Mouse (Mus musculus) hindbrain, postnatal 0 days (tissue): ENCODE measurements around the gene Cers2. TPM values are rescaled to one million over a fixed set of nuclear protein-coding genes. Genes with fewer than 3 reads are reported as not detected.

Experiments
- ATAC-seq: fragments of 200-750 bp; cut with Nextera tagmentation; 2 replicates; pipeline ENCODE4 v1.8.0; 2017; ENCODE audit warnings: mild to moderate bottlenecking, moderate TSS enrichment, moderate library complexity
- DNase-seq: peaks from one replicate; pipeline ENCODE4 v3.0.0-alpha.2; 2015; ENCODE audit warnings: low spot score
- H3K27ac ChIP-seq: fragments of 300-500 bp; sonication (generic); 2 replicates; pipeline ENCODE4 v1.5.1; 2014; ENCODE audit warnings: mild to moderate bottlenecking
- H3K27me3 ChIP-seq: fragments of 300-500 bp; sonication (generic); 2 replicates; pipeline ENCODE4 v1.6.1; 2014; ENCODE audit warnings: low read length, mixed read lengths; ENCODE audit not compliant: insufficient read depth
- H3K36me3 ChIP-seq: fragments of 300-500 bp; sonication (generic); 2 replicates; pipeline ENCODE4 v1.6.1; 2014; ENCODE audit warnings: low read length, mixed read lengths; ENCODE audit not compliant: insufficient read depth
- H3K4me1 ChIP-seq: fragments of 300-500 bp; sonication (generic); 2 replicates; pipeline ENCODE4 v1.6.1; 2014; ENCODE audit warnings: antibody characterized with exemption, low read length, mixed read lengths; ENCODE audit not compliant: insufficient read depth
- H3K4me2 ChIP-seq: fragments of 300-500 bp; sonication (generic); 2 replicates; pipeline ENCODE4 v1.6.1; 2014; ENCODE audit warnings: low read depth, mild to moderate bottlenecking, low read length, moderate library complexity, mixed read lengths
- H3K4me3 ChIP-seq: fragments of 300-500 bp; sonication (generic); 2 replicates; pipeline ENCODE4 v1.5.1; 2014; ENCODE audit warnings: low read length
- H3K9ac ChIP-seq: fragments of 300-500 bp; sonication (generic); replicated peaks from 2 replicates; pipeline ENCODE4 v1.6.1; 2014; ENCODE audit warnings: mild to moderate bottlenecking, low read length, moderate library complexity, mixed read lengths
- H3K9me3 ChIP-seq: fragments of 300-500 bp; sonication (generic); 2 replicates; pipeline ENCODE4 v1.6.1; 2016; ENCODE audit warnings: low read length, mixed read lengths
- CTCF ChIP-seq: IDR thresholded peaks from 2 replicates; pipeline ENCODE4 v1.5.1; 2016; ENCODE audit warnings: antibody characterized with exemption, control low read depth, low read depth
- WGBS: fragments of 180-500 bp; shearing (Covaris S2); extraction: QIAGEN DNeasy Blood & Tissue Kit; methylation state at CpG from one replicate; pipeline ENCODE4 v1.1.7; 2014; 5-methylcytosine and 5-hydroxymethylcytosine counted together
- polyA plus RNA-seq: library from polyadenylated mRNA; unstranded; fragments of >200 nt; fragmentation: Nextera tagmentation; extraction: Ambion mirVana; gene quantifications from 2 replicates; pipeline ENCODE4 v1.2.1, GENCODE M21; 2015
- total RNA-seq: library from RNA; depleted of rRNA; stranded (reverse); fragments of >200 nt; gene quantifications from 2 replicates; pipeline ENCODE4 v1.2.3, GENCODE M21; 2014

The Cers2 gene
- total and polyA plus RNA-seq, 2 experiments from 2014 or later, result 64.0 to 87.4 TPM

DNA sequence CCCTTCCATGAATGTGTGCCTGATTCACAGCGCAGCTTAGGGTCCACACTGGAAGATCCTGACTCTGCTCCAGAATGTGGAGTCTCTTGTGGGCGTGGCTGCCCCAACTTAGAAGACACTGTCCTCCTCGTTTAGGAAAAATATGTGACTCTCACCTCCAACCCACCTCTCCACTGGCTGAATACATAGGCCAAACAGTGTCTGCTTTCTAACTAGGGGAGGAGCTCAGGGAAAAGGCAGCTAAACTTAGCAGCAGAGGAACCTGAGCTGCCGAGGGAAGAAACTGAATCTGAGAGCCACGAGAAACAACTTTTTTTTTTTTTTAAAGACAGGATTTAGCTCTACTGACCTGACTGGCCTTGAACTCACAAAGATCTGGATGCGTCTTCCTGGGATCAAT lies 39.4 kb upstream of the Cers2 start:
- Histone ChIP-seq H3K9ac (no peak overlapping the region), H3K27me3 (no peaks in the 10 kb centered on the region), H3K36me3 (0 out of 2 replicates have a peak, but pooled peaks cover 3% of the 10 kb centered on the region), H3K4me2 (no peak overlapping the region), H3K4me3 (no peak overlapping the region), H3K27ac (no peak overlapping the region), H3K4me1 (no peaks in the 10 kb centered on the region), H3K9me3 (no peaks in the 10 kb centered on the region)
- TF ChIP-seq CTCF, result no peak
- WGBS, result 79% methylated on average over 6 of the region's 6 CpGs
- DNase-seq (no peak), ATAC-seq (no peak)

DNA sequence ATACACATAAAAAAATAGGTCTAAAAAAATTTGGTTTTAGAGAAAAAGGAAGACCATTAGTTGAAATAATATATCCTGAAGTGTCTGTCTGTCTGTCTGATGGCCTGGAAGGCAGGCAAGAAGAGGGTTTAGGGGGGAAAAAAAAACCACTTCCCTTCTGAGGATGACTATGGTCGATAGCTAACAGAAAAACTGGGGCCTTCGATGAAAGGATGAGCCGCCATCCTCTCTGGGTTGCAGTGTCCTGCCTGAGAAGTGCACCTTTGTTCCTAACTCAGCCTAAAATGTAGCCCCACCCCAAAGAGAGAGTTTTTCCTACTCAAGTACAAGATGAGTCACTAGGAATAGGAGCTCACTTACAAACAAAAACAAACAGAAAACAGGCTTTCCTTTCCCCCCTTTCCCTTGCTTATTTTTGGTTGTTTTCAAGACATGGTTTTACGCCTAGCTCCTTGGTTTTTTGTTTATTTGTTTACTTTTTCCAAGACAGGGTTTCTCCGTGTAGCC lies 38.1 kb upstream of the Cers2 start:
- Histone ChIP-seq H3K4me1 (no peaks in the 10 kb centered on the region), H3K27ac (no peak overlapping the region), H3K27me3 (no peaks in the 10 kb centered on the region), H3K4me3 (no peak overlapping the region), H3K9me3 (no peaks in the 10 kb centered on the region), H3K9ac (no peak overlapping the region), H3K4me2 (no peak overlapping the region), H3K36me3 (0 out of 2 replicates have a peak, but pooled peaks cover 3% of the 10 kb centered on the region)
- DNase-seq (no peak), ATAC-seq (no peak)
- no peak for TF ChIP-seq CTCF
- 84% methylated on average over 5 of the region's 5 CpGs for WGBS

DNA sequence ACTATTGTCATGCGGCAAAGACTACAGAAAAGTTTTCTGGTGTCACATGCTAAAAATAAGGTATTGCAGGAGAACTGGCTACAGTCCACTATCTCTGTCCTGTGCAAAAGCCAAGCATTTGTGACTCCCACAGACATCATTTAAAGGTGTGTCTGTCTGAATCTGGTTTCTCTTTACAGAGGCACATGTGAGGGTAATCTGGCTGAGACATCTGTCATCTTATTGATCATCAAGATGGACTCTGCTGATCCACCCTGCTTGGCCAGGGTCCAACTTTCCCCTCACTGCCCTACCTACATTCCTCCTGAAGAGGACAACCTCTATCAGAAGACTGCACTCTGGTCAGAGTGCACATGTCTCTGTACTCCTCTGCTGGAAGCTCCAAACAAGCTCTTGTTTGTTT lies 37.4 kb upstream of the Cers2 start:
- DNase-seq (no peak), ATAC-seq (no peak)
- 82% methylated on average over 1 of the region's 1 CpGs for WGBS
- Histone ChIP-seq H3K27ac (no peak overlapping the region), H3K4me2 (no peak overlapping the region), H3K9me3 (no peaks in the 10 kb centered on the region), H3K4me3 (no peak overlapping the region), H3K9ac (no peak overlapping the region), H3K27me3 (no peaks in the 10 kb centered on the region), H3K36me3 (0 out of 2 replicates have a peak, but pooled peaks cover 1% of the 10 kb centered on the region), H3K4me1 (no peaks in the 10 kb centered on the region)
- no peak for TF ChIP-seq CTCF

DNA sequence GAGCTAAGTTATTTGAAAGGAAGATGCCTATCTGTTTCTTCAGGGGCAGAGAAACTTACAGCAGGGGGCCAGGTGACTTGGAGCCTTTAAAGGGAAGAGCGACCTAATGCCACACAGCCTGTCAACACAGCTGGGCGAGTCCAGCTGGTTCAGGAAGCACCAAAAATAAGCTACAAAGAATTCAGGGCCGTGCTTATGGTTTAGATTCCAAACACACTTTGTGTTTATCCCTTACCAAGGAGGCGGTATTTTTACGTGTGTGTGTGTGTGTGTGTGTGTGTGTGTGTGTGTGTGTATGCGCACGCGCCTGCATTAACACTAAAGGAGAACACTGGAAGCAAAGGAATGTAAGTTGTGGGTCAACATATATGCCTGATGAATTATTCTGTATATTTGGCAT lies 33.8 kb upstream of the Cers2 start:
- WGBS, result 22% methylated on average over 8 of the region's 8 CpGs
- H3K4me2 ChIP-seq, result peak overlapping the region; percentile 86
- H3K4me3 ChIP-seq, result peak overlapping the region; percentile 70

DNA sequence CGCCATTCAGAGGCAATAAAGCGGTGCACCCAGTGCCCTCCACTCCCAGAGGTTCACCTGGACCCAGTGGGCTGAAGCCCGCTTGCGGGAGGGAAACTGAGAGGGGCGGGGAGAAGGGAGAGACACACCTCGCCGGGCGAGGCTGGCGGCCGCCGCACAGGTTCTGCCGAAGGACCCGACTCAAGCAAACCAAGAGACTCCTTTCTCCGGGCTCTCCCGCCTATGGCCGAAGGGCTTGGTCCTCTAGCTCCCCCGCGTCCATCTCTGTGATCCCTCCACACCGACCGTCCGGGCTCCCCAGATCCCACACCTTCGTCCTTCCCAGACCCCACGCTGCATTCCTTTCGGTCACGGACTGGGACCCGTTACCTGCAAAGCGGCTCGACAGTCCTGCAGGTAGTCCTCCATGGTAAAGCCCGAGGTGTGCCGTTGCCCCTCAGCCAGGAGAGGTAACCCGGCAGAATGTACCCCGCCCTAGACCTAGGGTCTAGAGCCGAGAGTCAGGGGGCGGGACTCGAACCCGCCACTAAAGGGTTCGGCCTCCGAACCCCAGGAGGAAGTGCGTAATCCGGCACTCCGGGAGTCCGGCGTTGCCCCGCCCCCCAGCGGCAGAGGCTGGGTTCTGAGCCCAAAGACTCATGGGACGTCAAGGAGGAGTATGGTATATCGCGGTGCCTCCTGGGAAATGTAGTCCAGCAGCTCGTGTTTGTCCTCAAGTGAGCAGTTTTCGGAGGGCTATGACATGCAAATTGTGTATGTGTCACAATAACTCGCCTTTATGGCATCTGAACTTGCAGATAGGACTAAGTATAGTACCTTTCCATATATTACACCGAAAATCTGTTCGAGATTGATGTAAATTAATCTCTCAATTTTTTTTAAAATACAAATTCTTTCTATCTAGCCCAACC lies 33.1 kb upstream of the Cers2 start, which contains the start of the genes Mindy1 and Prune1:
Gene Mindy1 (plus strand): TSS at position 130 of the 911 bp plus-strand sequence.
Gene Prune1 (minus strand): TSS at position 861 of the 911 bp plus-strand sequence.
- H3K9ac ChIP-seq, result peak within 1 kb of the TSS; percentile 82
- H3K4me1 ChIP-seq, result peaks cover 6% of the 10 kb centered on the region; the same call in 1 of the 2 replicates
- peak within 1 kb of the TSS; percentile 70 for H3K4me3 ChIP-seq
- peak; percentile 99 for DNase-seq
- H3K4me2 ChIP-seq, result peak within 1 kb of the TSS; percentile 86
- H3K27ac ChIP-seq, result peak within 1 kb of the TSS; percentile 90
- H3K36me3 ChIP-seq, result no peaks in the 10 kb centered on the region
- no peaks in the 10 kb centered on the region for H3K9me3 ChIP-seq
- under 1% methylated on average over 53 of the region's 53 CpGs for WGBS
- ATAC-seq, result peak; percentile 92
- no peaks in the 10 kb centered on the region for H3K27me3 ChIP-seq
- TF ChIP-seq CTCF, result peak; percentile 59

More for the DNA sequence above, 33.8 kb upstream of the Cers2 start:
- Histone ChIP-seq H3K4me1 (peaks cover 6% of the 10 kb centered on the region; the same call in 1 of the 2 replicates), H3K27ac (peak overlapping the region; percentile 90), H3K9me3 (no peaks in the 10 kb centered on the region), H3K36me3 (no peaks in the 10 kb centered on the region), H3K9ac (peak overlapping the region; percentile 82), H3K27me3 (no peaks in the 10 kb centered on the region)
- ATAC-seq (no peak), DNase-seq (peak; percentile 51)
- no peak for TF ChIP-seq CTCF

DNA sequence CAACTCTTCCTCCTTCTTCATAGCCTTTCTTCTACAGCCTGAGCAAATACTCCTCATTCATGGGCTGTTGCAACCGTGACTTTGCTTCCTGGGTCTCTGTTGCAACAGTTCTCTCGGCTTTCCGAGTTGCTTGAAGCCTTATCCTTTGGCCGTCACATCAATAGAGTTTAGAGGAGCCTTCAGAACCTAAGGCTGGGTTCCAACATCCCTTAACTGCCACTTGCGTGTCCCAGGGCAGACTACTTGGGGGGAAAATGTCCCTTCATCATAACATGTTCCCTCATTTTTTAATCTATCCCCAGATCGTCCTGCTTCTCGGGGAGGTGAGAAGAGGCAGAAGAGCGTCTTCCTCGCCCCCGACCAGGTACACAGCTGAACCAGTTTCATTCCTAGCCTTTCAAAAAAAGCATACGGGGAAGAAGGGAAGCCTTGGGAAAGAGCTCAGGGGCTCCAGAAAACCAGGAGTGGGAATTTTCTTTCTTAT lies 32.2 kb upstream of the Cers2 start:
- Histone ChIP-seq H3K4me1 (peaks cover 6% of the 10 kb centered on the region; the same call in 1 of the 2 replicates), H3K36me3 (no peaks in the 10 kb centered on the region), H3K9me3 (no peaks in the 10 kb centered on the region), H3K4me2 (peak overlapping the region; percentile 86), H3K4me3 (peak overlapping the region; percentile 70), H3K27me3 (no peaks in the 10 kb centered on the region), H3K27ac (peak overlapping the region; percentile 90), H3K9ac (peak overlapping the region; percentile 67)
- ATAC-seq (peak; percentile 0; the same call in 1 of the 2 replicates), DNase-seq (peak; percentile 18)
- no peak for TF ChIP-seq CTCF
- under 1% methylated on average over 11 of the region's 11 CpGs for WGBS
